Mouse (Mus musculus): ENCODE results near the gene Xlr3c. TPM values are rescaled to one million over a fixed set of nuclear protein-coding genes. Genes with fewer than 3 reads are reported as not detected.
A peak's percentile ranks its signal among the peaks of the same experiment; 100 is the strongest.
"Not testable (repeated sequence)": the region's sequence is repeated elsewhere in the genome, so short reads cannot be mapped to it uniquely, and the experiment has no call there.

Gene Xlr3c
- not detected in 2 replicates for polyA plus RNA-seq (2012; rRNA removed)

- H3K4me3 ChIP-seq (ENCODE audit: extremely low read depth, insufficient read depth, insufficient read length); H3K27me3 ChIP-seq (ENCODE audit: control insufficient read depth, insufficient read depth, low read length); DNase-seq (ENCODE audit: low read depth in 1 of 2, low spot score in 2 of 2); H3K36me3 ChIP-seq (ENCODE audit: control insufficient read depth, insufficient read depth, low read length); H3K27ac ChIP-seq (ENCODE audit: insufficient read depth, low read length); H3K4me1 ChIP-seq (ENCODE audit: control insufficient read depth, insufficient read depth, insufficient read length): not testable (repeated sequence)
- 88% methylated on average over 14 of the region's 14 CpGs for WGBS
Measured at GRCm38 (mm10) chrX:73265270-73265669, at the start of gene Xlr3c. Gene Xlr3c (minus strand): TSS chrX:73265390.

DNA sequence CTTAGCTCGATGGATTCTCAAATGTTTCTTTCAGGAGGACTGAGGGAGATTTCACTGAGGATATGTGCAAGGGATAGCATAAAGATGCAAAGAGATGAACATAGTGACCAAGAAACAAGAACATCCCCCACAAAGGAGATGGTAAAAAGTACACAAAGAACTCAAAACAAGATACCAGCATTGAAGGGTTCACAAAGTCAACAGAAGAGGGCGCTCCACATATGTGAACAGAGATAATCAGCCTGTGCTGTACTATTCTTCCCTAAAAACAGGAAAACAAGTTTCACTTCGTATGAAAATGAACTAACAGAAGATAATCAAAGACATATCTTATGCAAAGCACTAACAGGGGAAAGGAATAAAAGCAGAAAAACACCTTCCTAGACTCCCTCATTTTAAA lies 47.3 kb upstream of the Xlr3c start:
- DNase-seq (ENCODE audit: low read depth in 1 of 2, low spot score in 2 of 2): peak in 1 of 2 experiments; percentile 5
- no peaks in the 10 kb centered on the region for H3K27me3 ChIP-seq (ENCODE audit: control insufficient read depth, insufficient read depth, low read length)
- no peaks in the 10 kb centered on the region for H3K36me3 ChIP-seq (ENCODE audit: control insufficient read depth, insufficient read depth, low read length)
- H3K4me3 ChIP-seq (ENCODE audit: extremely low read depth, insufficient read depth, insufficient read length): no peak overlapping the region
- 33% methylated on average over 3 of the region's 3 CpGs for WGBS
- no peaks in the 10 kb centered on the region for H3K4me1 ChIP-seq (ENCODE audit: control insufficient read depth, insufficient read depth, insufficient read length)
- no peak for TF ChIP-seq POLR2A (IDR thresholded peaks at IDR 0.05; ENCODE audit: low read depth, low read length)
- TF ChIP-seq CTCF (IDR thresholded peaks at IDR 0.05; ENCODE audit: extremely low read depth, insufficient read depth, insufficient read length, insufficient replicate concordance): no peak
- no peak overlapping the region for H3K27ac ChIP-seq (ENCODE audit: insufficient read depth, low read length)

DNA sequence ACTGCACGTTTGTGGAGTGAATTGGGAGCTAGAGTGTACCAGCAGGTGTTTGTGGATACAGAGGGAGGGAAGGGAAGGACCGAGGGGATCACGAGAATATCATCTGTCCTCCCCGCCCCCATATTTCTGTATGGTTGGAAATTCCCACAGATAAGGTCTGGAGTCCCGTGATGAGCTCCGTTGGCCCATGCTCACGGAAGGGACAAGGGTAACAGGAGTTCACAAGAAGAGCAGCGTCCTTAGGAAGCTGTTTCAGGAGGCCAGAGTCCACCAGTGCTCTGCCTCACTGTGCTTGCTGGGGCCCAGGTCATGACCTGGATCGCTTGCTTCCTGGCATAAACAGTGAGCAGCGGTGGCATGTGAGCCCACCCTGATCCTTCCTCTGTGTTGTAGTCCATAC lies 30.6 kb upstream of the Xlr3c start:
- H3K27ac ChIP-seq (ENCODE audit: insufficient read depth, low read length); H3K36me3 ChIP-seq (ENCODE audit: control insufficient read depth, insufficient read depth, low read length); H3K4me3 ChIP-seq (ENCODE audit: extremely low read depth, insufficient read depth, insufficient read length); H3K27me3 ChIP-seq (ENCODE audit: control insufficient read depth, insufficient read depth, low read length); DNase-seq (ENCODE audit: low read depth in 1 of 2, low spot score in 2 of 2); H3K4me1 ChIP-seq (ENCODE audit: control insufficient read depth, insufficient read depth, insufficient read length): not testable (repeated sequence)
- WGBS: 84% methylated on average over 10 of the region's 10 CpGs

GRCm38 (mm10) chrX:73292876-73293275 lies 27.7 kb upstream of the Xlr3c start, which contains the start of the genes Xlr5a and Xlr5c:
Gene Xlr5a (minus strand): TSS chrX:73292976.
Gene Xlr5c (minus strand): TSS chrX:73292976.
- H3K4me1 ChIP-seq (ENCODE audit: control insufficient read depth, insufficient read depth, insufficient read length); DNase-seq (ENCODE audit: low read depth in 1 of 2, low spot score in 2 of 2): not testable (repeated sequence)
- WGBS: 95% methylated on average over 16 of the region's 17 CpGs

DNA sequence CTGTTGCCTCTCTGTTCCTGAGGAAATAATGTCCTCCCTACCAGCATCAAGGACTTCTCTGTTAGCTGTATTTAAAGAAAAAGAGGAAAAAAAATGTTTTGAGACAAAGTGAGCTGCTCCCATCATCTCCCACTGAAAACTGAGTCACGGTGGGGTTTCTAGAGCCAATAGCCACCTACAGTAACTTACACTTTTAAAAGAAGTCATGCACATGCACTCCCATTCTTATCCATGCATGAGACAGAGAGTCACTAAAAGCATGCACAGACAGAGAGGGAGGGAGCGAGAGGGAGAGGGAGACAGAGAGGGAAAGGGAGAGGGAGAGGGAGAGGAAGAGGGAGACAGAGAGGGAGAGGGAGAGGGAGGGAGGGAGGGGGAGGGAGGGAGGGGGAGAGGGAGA lies 2.8 kb downstream of the Xlr3c start:
- not testable (repeated sequence) for H3K4me3 ChIP-seq (ENCODE audit: extremely low read depth, insufficient read depth, insufficient read length); H3K27ac ChIP-seq (ENCODE audit: insufficient read depth, low read length); H3K27me3 ChIP-seq (ENCODE audit: control insufficient read depth, insufficient read depth, low read length); DNase-seq (ENCODE audit: low read depth in 1 of 2, low spot score in 2 of 2); H3K4me1 ChIP-seq (ENCODE audit: control insufficient read depth, insufficient read depth, insufficient read length); H3K36me3 ChIP-seq (ENCODE audit: control insufficient read depth, insufficient read depth, low read length)
- 82% methylated on average over 1 of the region's 2 CpGs for WGBS

More at GRCm38 (mm10) chrX:73292876-73293275, 27.7 kb upstream of the Xlr3c start, which contains the start of the genes Xlr5a and Xlr5c:
- not testable (repeated sequence) for H3K27me3 ChIP-seq (ENCODE audit: control insufficient read depth, insufficient read depth, low read length); H3K4me3 ChIP-seq (ENCODE audit: extremely low read depth, insufficient read depth, insufficient read length); H3K36me3 ChIP-seq (ENCODE audit: control insufficient read depth, insufficient read depth, low read length); H3K27ac ChIP-seq (ENCODE audit: insufficient read depth, low read length)

DNA sequence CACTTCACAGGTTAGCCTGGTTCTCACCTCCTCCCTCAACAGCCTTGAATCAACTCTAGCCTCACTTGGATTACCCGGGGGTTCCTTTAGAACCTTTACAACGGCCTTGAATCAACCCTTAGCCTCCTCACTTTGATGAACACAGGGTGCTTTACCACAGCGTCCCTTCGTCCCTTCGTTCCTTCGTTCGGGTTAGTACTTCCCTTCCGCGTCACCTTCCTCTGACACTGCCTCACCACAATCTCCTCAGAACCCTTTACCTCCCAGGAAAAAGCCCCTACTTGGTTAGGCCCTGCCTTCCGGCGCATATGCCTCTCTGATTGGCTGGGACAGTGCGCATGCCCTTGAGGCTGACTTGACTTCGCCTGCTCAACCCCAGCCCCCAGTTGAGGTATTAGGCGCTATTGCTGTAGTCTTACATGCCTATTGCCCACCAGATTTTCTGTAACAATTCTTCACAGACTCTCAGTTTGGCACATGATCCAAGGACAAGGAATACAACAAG lies 22.3 kb downstream of the Xlr3c start, which contains the start of gene Xlr4c:
TSS of gene Xlr4c (minus strand) at position 310 of the 505 bp plus-strand sequence.
- H3K36me3 ChIP-seq (ENCODE audit: control insufficient read depth, insufficient read depth, low read length); H3K27ac ChIP-seq (ENCODE audit: insufficient read depth, low read length); H3K27me3 ChIP-seq (ENCODE audit: control insufficient read depth, insufficient read depth, low read length); DNase-seq (ENCODE audit: low read depth in 1 of 2, low spot score in 2 of 2); H3K4me1 ChIP-seq (ENCODE audit: control insufficient read depth, insufficient read depth, insufficient read length): not testable (repeated sequence)
- 55% methylated on average over 14 of the region's 14 CpGs for WGBS
- H3K4me3 ChIP-seq (ENCODE audit: extremely low read depth, insufficient read depth, insufficient read length): peak within 1 kb of the TSS; percentile 14; the same call in 1 of the 2 replicates

DNA sequence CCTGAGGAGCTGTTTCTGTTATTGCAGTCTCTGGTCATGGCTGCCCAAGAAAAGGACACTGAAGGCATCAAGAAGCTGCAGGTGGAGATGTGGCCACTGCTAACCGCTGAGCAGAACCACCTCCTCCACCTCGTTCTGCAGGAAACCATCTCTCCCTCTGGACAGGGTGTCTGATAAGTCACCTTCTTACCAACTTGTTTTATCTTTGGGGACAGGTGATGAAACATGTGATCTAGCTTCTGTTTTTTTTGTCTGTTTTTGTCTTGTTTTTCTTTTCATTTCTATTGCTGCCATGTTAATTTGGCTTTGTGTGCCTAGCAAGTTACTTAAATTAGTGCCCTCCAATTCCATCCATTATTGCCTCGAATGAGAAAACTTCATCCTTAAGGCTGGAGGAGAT lies 35.9 kb downstream of the Xlr3c start:
- Histone ChIP-seq H3K4me1 (ENCODE audit: control insufficient read depth, insufficient read depth, insufficient read length) (no peaks in the 10 kb centered on the region), H3K27ac (ENCODE audit: insufficient read depth, low read length) (no peak overlapping the region), H3K27me3 (ENCODE audit: control insufficient read depth, insufficient read depth, low read length) (no peaks in the 10 kb centered on the region), H3K36me3 (ENCODE audit: control insufficient read depth, insufficient read depth, low read length) (no peaks in the 10 kb centered on the region), H3K4me3 (ENCODE audit: extremely low read depth, insufficient read depth, insufficient read length) (peak overlapping the region; percentile 64; the same call in 1 of the 2 replicates)
- TF ChIP-seq POLR2A (IDR thresholded peaks at IDR 0.05; ENCODE audit: low read depth, low read length): no peak
- no peak for TF ChIP-seq CTCF (IDR thresholded peaks at IDR 0.05; ENCODE audit: extremely low read depth, insufficient read depth, insufficient read length, insufficient replicate concordance)
- DNase-seq (ENCODE audit: low read depth in 1 of 2, low spot score in 2 of 2): no peak
- 34% methylated on average over 3 of the region's 3 CpGs for WGBS

Data from spleen, adult 2 months (tissue).